Mouse (Mus musculus) hindbrain, embryonic 10.5 days (tissue): ENCODE results near the gene Dusp9. TPM values are rescaled to one million over a fixed set of nuclear protein-coding genes. Genes with fewer than 3 reads are reported as not detected.
A peak's percentile ranks its signal among the peaks of the same experiment; 100 is the strongest.

ENCODE experiments used
- DNase-seq: peaks from one replicate; pipeline ENCODE4 v3.0.0-alpha.2; 2017; ENCODE audit warnings: low spot score
- H3K27ac ChIP-seq: fragments of 300-500 bp; sonication (generic); 2 replicates; pipeline ENCODE4 v1.5.1; 2016; ENCODE audit warnings: mild to moderate bottlenecking, moderate library complexity
- H3K27me3 ChIP-seq: fragments of 300-500 bp; sonication (generic); 2 replicates; pipeline ENCODE4 v1.6.1; 2016; ENCODE audit warnings: mild to moderate bottlenecking; ENCODE audit not compliant: poor library complexity, insufficient read depth, severe bottlenecking
- H3K36me3 ChIP-seq: fragments of 300-500 bp; sonication (generic); 2 replicates; pipeline ENCODE4 v1.6.1; 2016; ENCODE audit warnings: mild to moderate bottlenecking, moderate library complexity
- H3K4me1 ChIP-seq: fragments of 300-500 bp; sonication (generic); replicated peaks from 2 replicates; pipeline ENCODE4 v1.6.1; 2016; ENCODE audit warnings: mild to moderate bottlenecking
- H3K4me3 ChIP-seq: fragments of 300-500 bp; sonication (generic); 2 replicates; pipeline ENCODE4 v1.5.1; 2016; ENCODE audit warnings: mild to moderate bottlenecking, moderate library complexity
- H3K9me3 ChIP-seq: fragments of 300-500 bp; sonication (generic); 2 replicates; pipeline ENCODE4 v1.6.1; 2016; ENCODE audit warnings: mild to moderate bottlenecking, moderate library complexity
- WGBS: fragments of 180-500 bp; shearing (Covaris S2); methylation state at CpG from one replicate; pipeline ENCODE4 v1.1.7; 2016; 5-methylcytosine and 5-hydroxymethylcytosine counted together
- polyA plus RNA-seq: library from polyadenylated mRNA; unstranded; fragments of >200 nt; fragmentation: Nextera tagmentation; extraction: Ambion mirVana; gene quantifications from 2 replicates; pipeline ENCODE4 v1.2.1, GENCODE M21; 2016

The Dusp9 gene
- 32.9 and 49.2 TPM in 2 replicates for polyA plus RNA-seq

DNA sequence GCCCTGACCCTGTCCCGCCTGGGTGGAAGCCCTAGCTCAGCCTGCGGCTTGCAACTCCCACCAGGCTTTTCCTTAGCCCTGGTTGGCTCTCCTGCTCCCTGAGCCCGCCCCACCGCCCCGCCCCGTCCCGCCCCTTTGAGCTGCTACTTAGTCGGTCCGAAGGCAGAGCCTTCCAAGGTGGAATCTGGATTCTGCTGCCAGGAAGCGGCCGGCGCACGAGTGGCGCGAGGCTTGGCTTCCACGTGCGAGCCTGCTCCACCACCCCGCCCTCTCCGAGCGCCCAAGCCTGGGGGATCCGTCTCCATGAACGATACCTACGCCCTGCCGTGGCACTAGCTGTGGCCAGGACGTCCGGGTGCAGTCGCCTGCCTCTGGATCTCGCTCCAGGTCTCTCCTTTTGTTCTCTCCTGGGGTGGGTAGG, at the start of gene Dusp9:
Dusp9 (plus strand) TSS at position 165 of the 421 bp plus-strand sequence.
- Histone ChIP-seq H3K4me3 (peak within 1 kb of the TSS; percentile 51), H3K4me1 (peaks cover 23% of the 10 kb centered on the region), H3K27ac (peak within 1 kb of the TSS; percentile 67), H3K36me3 (no peaks in the 10 kb centered on the region), H3K27me3 (peaks cover 92% of the 10 kb centered on the region), H3K9me3 (0 out of 2 replicates have a peak, but pooled peaks cover 5% of the 10 kb centered on the region)
- peak; percentile 78 for DNase-seq
- WGBS = 19% methylated on average over 28 of the region's 28 CpGs

GRCm38 (mm10) chrX:73593212-73593611, 46.0 kb upstream of the Dusp9 start:
- 25% methylated on average over 6 of the region's 6 CpGs for WGBS
- Histone ChIP-seq H3K36me3 (no peaks in the 10 kb centered on the region), H3K9me3 (no peaks in the 10 kb centered on the region), H3K4me1 (peaks cover 9% of the 10 kb centered on the region; the same call in 1 of the 2 replicates), H3K27me3 (peaks cover 12% of the 10 kb centered on the region; the same call in 1 of the 2 replicates), H3K27ac (no peak overlapping the region), H3K4me3 (no peak overlapping the region)
- DNase-seq = peak; percentile 7

DNA sequence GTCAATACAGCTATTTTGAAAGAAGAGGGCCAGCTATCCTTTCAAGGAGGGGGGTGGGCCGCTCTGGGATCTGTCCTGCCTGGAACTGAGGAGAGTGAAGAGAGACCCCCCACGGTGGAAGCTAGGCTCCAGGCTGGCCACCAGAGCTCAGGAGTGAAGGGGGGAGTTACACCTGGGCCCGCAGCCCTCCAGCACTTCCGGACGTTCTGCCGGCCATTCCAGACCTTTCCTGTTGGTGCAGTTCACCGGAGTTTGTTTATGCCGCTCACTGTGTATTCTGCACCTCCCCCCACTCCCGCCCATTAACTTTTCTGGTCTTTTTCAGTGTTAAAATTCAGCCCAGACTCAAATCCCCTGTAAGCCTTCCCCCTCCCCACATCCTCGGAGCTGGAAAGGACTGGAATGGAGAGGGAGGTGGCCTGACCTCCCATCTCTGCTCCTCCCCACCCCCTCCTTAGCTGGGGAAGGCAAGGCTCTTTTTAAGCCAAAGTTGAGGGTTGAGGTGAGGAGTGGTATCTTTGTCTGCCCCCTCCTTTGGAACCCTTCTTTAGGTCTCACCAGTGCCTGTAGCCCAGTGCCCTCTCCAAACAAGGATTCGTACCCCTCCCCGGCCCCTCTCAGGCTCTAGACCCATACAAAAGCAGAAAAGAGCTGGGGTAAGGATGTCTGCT, 44.6 kb upstream of the Dusp9 start:
- H3K27ac ChIP-seq = no peak overlapping the region

GRCm38 (mm10) chrX:73595297-73595938, 43.8 kb upstream of the Dusp9 start:
- 66% methylated on average over 4 of the region's 4 CpGs for WGBS
- H3K27me3 ChIP-seq = peaks cover 4% of the 10 kb centered on the region; the same call in 1 of the 2 replicates
- H3K4me3 ChIP-seq = no peak overlapping the region
- H3K4me1 ChIP-seq = peaks cover 9% of the 10 kb centered on the region; the same call in 1 of the 2 replicates
- no peak overlapping the region for H3K27ac ChIP-seq
- no peaks in the 10 kb centered on the region for H3K9me3 ChIP-seq
- no peaks in the 10 kb centered on the region for H3K36me3 ChIP-seq
- no peak for DNase-seq

More for the DNA sequence above, 44.6 kb upstream of the Dusp9 start:
- Histone ChIP-seq H3K27me3 (peaks cover 6% of the 10 kb centered on the region; the same call in 1 of the 2 replicates), H3K36me3 (no peaks in the 10 kb centered on the region), H3K4me3 (no peak overlapping the region), H3K9me3 (no peaks in the 10 kb centered on the region), H3K4me1 (peaks cover 9% of the 10 kb centered on the region; the same call in 1 of the 2 replicates)
- DNase-seq = no peak
- WGBS = 37% methylated on average over 12 of the region's 12 CpGs

GRCm38 (mm10) chrX:73601456-73601855, 37.8 kb upstream of the Dusp9 start:
- Histone ChIP-seq H3K36me3 (no peaks in the 10 kb centered on the region), H3K4me3 (no peak overlapping the region), H3K9me3 (no peaks in the 10 kb centered on the region), H3K27ac (no peak overlapping the region), H3K4me1 (no peaks in the 10 kb centered on the region), H3K27me3 (no peaks in the 10 kb centered on the region)
- WGBS = 81% methylated on average over 1 of the region's 1 CpGs
- DNase-seq = no peak

- Histone ChIP-seq H3K27ac (no peak overlapping the region), H3K4me1 (no peaks in the 10 kb centered on the region), H3K27me3 (peaks cover 16% of the 10 kb centered on the region), H3K9me3 (no peaks in the 10 kb centered on the region), H3K36me3 (no peaks in the 10 kb centered on the region), H3K4me3 (no peak overlapping the region)
- DNase-seq = no peak
- WGBS = 65% methylated on average over 4 of the region's 4 CpGs
These were observed 25.6 kb upstream of the Dusp9 start for GRCm38 (mm10) chrX:73613665-73614064.

GRCm38 (mm10) chrX:73615876-73616275, 23.3 kb upstream of the Dusp9 start:
- no peak overlapping the region for H3K27ac ChIP-seq
- H3K4me3 ChIP-seq = no peak overlapping the region
- no peaks in the 10 kb centered on the region for H3K36me3 ChIP-seq
- 95% methylated on average over 1 of the region's 1 CpGs for WGBS
- peaks cover 22% of the 10 kb centered on the region for H3K27me3 ChIP-seq
- no peak for DNase-seq
- H3K4me1 ChIP-seq = no peaks in the 10 kb centered on the region
- H3K9me3 ChIP-seq = no peaks in the 10 kb centered on the region

GRCm38 (mm10) chrX:73619401-73619800, 19.8 kb upstream of the Dusp9 start:
- no peak overlapping the region for H3K27ac ChIP-seq
- no peaks in the 10 kb centered on the region for H3K9me3 ChIP-seq
- peaks cover 20% of the 10 kb centered on the region for H3K27me3 ChIP-seq
- DNase-seq = no peak
- H3K4me3 ChIP-seq = no peak overlapping the region
- H3K36me3 ChIP-seq = no peaks in the 10 kb centered on the region
- no peaks in the 10 kb centered on the region for H3K4me1 ChIP-seq

DNA sequence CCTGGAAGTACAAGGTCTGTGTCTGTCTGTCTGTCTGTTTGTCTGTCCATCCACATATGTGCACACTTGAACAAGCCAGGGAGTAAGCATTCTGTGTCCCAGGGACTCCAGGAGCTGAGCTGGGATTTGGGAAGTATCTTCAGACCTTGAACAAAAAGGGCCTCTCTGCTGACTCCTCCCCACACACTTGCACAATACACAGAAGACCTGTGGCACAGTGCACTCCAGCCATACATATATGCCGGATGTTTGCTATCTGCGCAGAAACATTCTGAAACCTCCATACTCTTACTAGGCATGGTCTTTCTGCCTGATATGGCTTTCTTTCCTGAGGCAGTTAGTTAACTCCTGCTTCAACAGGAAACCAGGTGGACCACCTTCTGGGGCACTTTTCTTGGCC, 19.3 kb upstream of the Dusp9 start:
- H3K4me1 ChIP-seq = no peaks in the 10 kb centered on the region
- no peak overlapping the region for H3K4me3 ChIP-seq
- WGBS = 97% methylated on average over 2 of the region's 2 CpGs
- peaks cover 19% of the 10 kb centered on the region for H3K27me3 ChIP-seq
- H3K36me3 ChIP-seq = no peaks in the 10 kb centered on the region
- H3K27ac ChIP-seq = no peak overlapping the region
- no peaks in the 10 kb centered on the region for H3K9me3 ChIP-seq
- no peak for DNase-seq

DNA sequence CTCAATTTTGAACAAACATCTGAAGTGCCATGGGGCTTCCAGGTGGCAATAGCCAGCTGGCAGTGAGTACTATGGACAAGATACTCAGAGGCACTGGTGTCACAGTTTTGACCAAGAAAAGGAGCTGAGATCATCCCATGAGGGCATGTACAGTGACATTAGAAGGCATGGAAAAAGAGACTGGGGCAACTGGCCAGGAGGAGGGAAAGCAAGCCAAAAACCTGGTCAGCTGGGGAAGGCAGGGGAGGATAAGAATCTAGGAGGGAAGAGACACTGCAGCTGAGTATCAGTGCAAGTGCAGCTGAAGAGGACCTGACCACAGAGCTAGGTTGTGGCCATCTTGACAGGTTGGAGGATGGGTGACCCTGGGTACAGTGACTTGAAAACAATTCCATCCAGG, 12.2 kb upstream of the Dusp9 start:
- H3K36me3 ChIP-seq = no peaks in the 10 kb centered on the region
- no peak overlapping the region for H3K27ac ChIP-seq
- no peaks in the 10 kb centered on the region for H3K4me1 ChIP-seq
- H3K27me3 ChIP-seq = peaks cover 16% of the 10 kb centered on the region
- H3K4me3 ChIP-seq = no peak overlapping the region
- DNase-seq = no peak
- no peaks in the 10 kb centered on the region for H3K9me3 ChIP-seq

- Histone ChIP-seq H3K27me3 (peaks cover 92% of the 10 kb centered on the region), H3K27ac (no peak overlapping the region), H3K9me3 (0 out of 2 replicates have a peak, but pooled peaks cover 5% of the 10 kb centered on the region), H3K36me3 (no peaks in the 10 kb centered on the region), H3K4me1 (peaks cover 23% of the 10 kb centered on the region), H3K4me3 (peak overlapping the region; percentile 33)
- WGBS = 18% methylated on average over 19 of the region's 19 CpGs
- peak; percentile 12 for DNase-seq
These were observed 3.8 kb upstream of the Dusp9 start for GRCm38 (mm10) chrX:73635425-73635824.

- DNase-seq = peak; percentile 11
- H3K4me1 ChIP-seq = peaks cover 23% of the 10 kb centered on the region
- peak overlapping the region; percentile 53; the same call in 1 of the 2 replicates for H3K27ac ChIP-seq
- H3K4me3 ChIP-seq = peak overlapping the region; percentile 45
- H3K27me3 ChIP-seq = peaks cover 99% of the 10 kb centered on the region
- H3K9me3 ChIP-seq = 0 out of 2 replicates have a peak, but pooled peaks cover 5% of the 10 kb centered on the region
- no peaks in the 10 kb centered on the region for H3K36me3 ChIP-seq
- 15% methylated on average over 19 of the region's 19 CpGs for WGBS
These were observed 1.8 kb upstream of the Dusp9 start for GRCm38 (mm10) chrX:73637415-73637814.

DNA sequence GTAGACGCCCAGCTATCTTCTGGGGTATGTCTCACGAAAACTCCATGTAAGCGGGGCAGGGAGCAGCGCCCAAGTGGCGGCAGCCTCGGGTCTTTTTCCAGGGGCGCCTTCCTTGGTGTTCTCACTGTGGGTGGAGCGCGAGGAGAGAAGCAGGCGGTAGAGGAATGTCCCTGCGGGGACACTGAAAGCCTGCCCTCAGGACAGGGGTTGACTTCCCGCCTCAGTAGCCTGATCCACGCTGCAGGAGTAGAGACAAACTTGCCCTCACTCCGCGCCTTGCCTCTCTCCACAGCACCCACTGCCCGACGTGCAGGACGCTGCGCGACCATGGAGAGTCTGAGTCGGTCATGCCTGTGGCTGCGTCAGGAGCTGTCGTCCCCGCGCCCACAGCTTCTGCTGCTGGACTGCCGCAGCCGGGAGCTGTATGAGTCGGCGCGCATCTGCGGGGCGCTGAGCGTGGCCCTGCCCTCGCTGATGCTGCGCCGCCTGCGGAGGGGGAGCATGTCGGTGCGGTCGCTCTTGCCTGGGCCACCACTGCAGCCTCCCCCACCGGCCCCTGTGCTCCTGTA, 766 bp downstream of the Dusp9 start:
- H3K27ac ChIP-seq = peak overlapping the region; percentile 67

More for the DNA sequence above, 766 bp downstream of the Dusp9 start:
- Histone ChIP-seq H3K36me3 (no peaks in the 10 kb centered on the region), H3K4me1 (peaks cover 23% of the 10 kb centered on the region), H3K9me3 (0 out of 2 replicates have a peak, but pooled peaks cover 5% of the 10 kb centered on the region), H3K27me3 (peaks cover 85% of the 10 kb centered on the region), H3K4me3 (peak overlapping the region; percentile 51)
- DNase-seq = peak; percentile 34
- WGBS = 15% methylated on average over 41 of the region's 41 CpGs
